Mouse (Mus musculus) mouse embryonic stem cell (cell line): ENCODE measurements around the gene Rtbdn.

Experiments
- in situ Hi-C, 2 experiments: fragments of 300-500 bp; cut with MboI; formaldehyde crosslinking; loops; 1 replicate in 1 of 2; 3 replicates in 1 of 2; pipeline ENCODE4 v1.14.3; 2019 to 2020; ENCODE audit warnings: low sequenced_read_pairs in 2 of 2, low pct_unique_long_range_greater_than_20kb in 1 of 2, mixed read lengths in 1 of 2; ENCODE audit not compliant: unreplicated experiment in 1 of 2

Rtbdn gene

DNA sequence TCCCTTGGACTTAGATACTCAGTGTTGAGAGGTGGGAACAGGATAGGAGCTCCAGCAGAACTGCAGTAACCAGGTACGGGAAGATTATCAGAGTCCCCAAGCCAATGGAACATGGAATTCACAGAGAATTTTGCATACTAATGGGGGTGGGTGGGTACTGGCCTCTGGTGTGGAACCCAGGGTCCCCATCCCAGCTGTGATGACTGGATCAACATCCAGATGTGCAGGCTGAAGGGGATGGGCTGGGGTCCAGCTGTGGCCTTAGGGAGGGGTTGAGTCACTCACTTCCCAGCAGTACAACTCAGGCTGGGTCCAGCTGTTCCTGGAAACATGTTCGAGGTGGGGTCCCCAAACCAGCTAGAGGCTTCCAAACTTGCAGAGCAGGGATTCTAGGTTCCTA, 41.1 kb downstream of the Rtbdn start:
- in situ Hi-C loops, result no loop called here

- in situ Hi-C loops, result no loop called here
These were observed 42.5 kb downstream of the Rtbdn start for GRCm38 (mm10) chr8:84989311-84989731.

GRCm38 (mm10) chr8:84989810-84990209, 43.0 kb downstream of the Rtbdn start:
- in situ Hi-C loops, result no loop called here

- in situ Hi-C loops, result no loop called here
These were observed 43.6 kb downstream of the Rtbdn start, which contains the start of gene Hook2 for GRCm38 (mm10) chr8:84990349-84990748. TSS of gene Hook2 (plus strand) at chr8:84990603.

DNA sequence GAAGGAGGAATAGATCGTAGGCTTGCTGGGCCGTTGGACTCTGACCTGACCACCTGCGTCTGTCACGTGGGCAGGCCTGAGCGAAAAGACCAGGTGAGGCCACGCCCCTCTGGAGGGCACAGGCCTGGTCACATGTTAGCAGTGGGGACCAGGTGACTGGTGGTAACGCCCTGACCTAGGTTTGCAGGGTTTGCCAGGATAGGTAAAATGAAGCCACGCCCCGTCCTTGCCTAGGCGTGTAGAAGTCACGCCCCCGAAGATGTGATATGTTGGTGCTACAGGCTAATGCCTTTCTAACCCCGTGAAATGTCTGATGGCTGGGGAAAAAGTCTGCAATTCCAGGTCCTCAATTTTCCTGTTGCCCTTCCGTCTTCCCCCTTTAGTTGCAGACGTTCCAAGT, 44.0 kb downstream of the Rtbdn start:
- in situ Hi-C loops, result no loop called here

DNA sequence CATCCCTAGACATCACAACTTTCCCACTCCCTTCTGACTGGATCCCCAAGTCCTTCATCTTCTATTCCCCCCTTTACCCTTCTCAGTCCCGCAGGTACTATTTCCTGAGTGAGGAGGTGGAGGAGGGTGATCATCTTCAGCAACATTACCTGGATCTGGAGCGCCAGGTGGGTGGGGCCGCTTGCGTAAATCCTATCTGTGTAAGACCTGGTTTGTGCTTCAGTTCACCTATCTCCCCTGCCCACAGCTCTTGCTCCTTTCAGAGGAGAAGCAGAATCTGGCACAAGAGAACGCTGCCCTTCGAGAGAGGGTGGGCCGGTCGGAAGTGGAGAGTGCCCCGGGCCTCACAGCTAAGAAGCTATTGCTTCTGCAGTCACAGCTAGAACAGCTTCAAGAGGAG, 47.6 kb downstream of the Rtbdn start:
- in situ Hi-C loops, result no loop called here

GRCm38 (mm10) chr8:84995680-84996079, 48.9 kb downstream of the Rtbdn start:
- in situ Hi-C loops, result no loop called here

DNA sequence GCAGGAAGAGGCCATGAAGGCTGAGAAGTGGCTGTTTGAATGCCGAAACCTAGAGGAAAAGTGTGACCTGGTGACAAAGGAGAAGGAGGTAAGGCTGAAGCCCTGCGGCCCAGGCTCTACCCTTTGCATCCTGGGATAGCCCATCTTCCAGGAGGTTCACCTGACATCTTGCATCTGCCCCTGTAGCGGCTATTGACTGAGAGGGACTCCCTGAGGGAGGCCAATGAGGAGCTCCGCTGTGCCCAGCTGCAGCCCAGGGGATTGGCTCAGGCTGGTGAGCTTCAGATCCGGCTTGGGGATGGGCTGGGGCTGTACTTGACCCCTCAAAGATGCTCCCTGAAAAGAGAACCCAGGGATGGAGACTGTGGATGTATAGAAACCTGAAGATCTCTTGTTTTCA, 50.2 kb downstream of the Rtbdn start:
- in situ Hi-C loops, result no loop called here

GRCm38 (mm10) chr8:84997649-84998295, 51.0 kb downstream of the Rtbdn start:
- in situ Hi-C loops, result no loop called here
